Mouse (Mus musculus): ENCODE results near the gene Dagla. TPM values are rescaled to one million over a fixed set of nuclear protein-coding genes. Genes with fewer than 3 reads are reported as not detected.

The Dagla gene
- polyA plus RNA-seq, 1 experiment from 2014 or later: 1.3 TPM

DNA sequence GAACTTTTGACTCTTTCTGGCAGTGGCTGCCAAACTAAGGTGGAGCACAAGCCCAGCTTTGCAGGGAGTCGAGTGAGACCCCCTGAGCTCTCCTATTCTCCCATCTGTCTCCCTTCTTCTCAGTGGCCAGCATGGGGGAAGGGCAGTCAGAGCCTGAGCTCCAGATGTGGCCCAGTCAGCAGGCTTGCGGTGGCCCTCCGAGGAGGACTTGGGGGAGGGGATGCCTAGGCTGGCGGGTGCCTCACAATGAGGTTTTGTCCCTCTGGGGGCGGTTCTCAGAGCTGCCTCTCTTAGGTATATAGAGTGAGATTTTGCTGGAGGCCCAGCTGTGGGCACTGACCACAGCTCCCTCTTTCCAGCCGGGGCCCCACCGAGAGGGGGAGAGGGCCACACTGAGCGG is 61.8 kb downstream of the Dagla start:
- H3K4me2 ChIP-seq (replicated peaks; ENCODE audit: low read depth): no peak overlapping the region
- no peak overlapping the region for H3K4me3 ChIP-seq (ENCODE audit: low read depth, low read length)
- TF ChIP-seq CTCF (IDR thresholded peaks at IDR 0.05; ENCODE audit: low read depth): no peak
- no peak overlapping the region for H3K9ac ChIP-seq (ENCODE audit: low read depth, low read length)
- H3K36me3 ChIP-seq (ENCODE audit: control insufficient read depth, insufficient read depth): no peaks in the 10 kb centered on the region
- H3K4me1 ChIP-seq (replicated peaks; ENCODE audit: control insufficient read depth, insufficient read depth, low read length): peaks cover 8% of the 10 kb centered on the region; the same call in 1 of the 2 replicates
- no peaks in the 10 kb centered on the region for H3K27me3 ChIP-seq (replicated peaks; ENCODE audit: control insufficient read depth, insufficient read depth, low read length)
- WGBS: 37% methylated on average over 8 of the region's 8 CpGs
- H3K27ac ChIP-seq (ENCODE audit: low read depth, low read length): no peak overlapping the region
- ATAC-seq: no peak
- no peaks in the 10 kb centered on the region for H3K9me3 ChIP-seq (ENCODE audit: control insufficient read depth)

DNA sequence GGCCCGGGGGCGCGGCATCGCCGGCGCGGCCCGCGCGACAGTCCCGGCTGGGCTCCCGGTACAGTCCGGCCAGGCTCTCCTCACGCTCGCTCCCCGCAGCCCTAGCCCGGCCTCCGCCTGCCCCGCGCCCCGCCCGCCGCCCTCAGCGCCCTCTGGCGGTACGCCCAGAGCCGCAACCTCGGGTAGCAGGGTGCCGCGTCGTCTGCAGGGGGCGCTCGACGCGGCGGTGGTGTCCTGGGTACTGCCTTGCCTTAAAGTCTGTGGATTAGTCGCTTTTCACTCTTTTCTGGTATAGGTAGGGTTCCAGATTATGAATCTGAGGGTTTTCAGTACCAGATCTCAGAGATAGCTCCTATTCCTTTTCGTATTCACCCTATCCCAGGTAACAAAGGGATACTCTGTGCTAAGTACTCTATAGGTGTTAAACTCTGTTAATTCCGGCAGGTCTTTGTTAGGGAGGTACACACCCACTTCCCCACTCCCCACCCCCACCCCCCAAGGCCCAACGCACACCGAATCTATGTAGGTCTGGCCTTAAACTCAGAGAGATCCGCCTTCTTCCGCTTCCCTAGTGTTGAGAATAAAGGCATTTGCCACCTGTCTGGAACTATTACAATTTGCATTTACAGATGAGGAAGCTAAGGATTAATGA is 63.9 kb downstream of the Dagla start, which contains the start of gene Myrf:
Gene Myrf, minus strand, starts transcription at position 95 of the 652 bp plus-strand sequence.
- Histone ChIP-seq H3K27me3 (replicated peaks; ENCODE audit: control insufficient read depth, insufficient read depth, low read length) (no peaks in the 10 kb centered on the region), H3K9ac (ENCODE audit: low read depth, low read length) (peak within 1 kb of the TSS; percentile 52; the same call in 1 of the 2 replicates), H3K4me1 (replicated peaks; ENCODE audit: control insufficient read depth, insufficient read depth, low read length) (peaks cover 12% of the 10 kb centered on the region; the same call in 1 of the 2 replicates), H3K4me3 (ENCODE audit: low read depth, low read length) (peak within 1 kb of the TSS; percentile 47), H3K4me2 (replicated peaks; ENCODE audit: low read depth) (peak within 1 kb of the TSS; percentile 92), H3K27ac (ENCODE audit: low read depth, low read length) (no peak within 1 kb of the TSS), H3K9me3 (ENCODE audit: control insufficient read depth) (no peaks in the 10 kb centered on the region), H3K36me3 (ENCODE audit: control insufficient read depth, insufficient read depth) (no peaks in the 10 kb centered on the region)
- ATAC-seq: peak; percentile 81
- TF ChIP-seq CTCF (IDR thresholded peaks at IDR 0.05; ENCODE audit: low read depth): peak; percentile 99
- 7% methylated on average over 43 of the region's 43 CpGs for WGBS

DNA sequence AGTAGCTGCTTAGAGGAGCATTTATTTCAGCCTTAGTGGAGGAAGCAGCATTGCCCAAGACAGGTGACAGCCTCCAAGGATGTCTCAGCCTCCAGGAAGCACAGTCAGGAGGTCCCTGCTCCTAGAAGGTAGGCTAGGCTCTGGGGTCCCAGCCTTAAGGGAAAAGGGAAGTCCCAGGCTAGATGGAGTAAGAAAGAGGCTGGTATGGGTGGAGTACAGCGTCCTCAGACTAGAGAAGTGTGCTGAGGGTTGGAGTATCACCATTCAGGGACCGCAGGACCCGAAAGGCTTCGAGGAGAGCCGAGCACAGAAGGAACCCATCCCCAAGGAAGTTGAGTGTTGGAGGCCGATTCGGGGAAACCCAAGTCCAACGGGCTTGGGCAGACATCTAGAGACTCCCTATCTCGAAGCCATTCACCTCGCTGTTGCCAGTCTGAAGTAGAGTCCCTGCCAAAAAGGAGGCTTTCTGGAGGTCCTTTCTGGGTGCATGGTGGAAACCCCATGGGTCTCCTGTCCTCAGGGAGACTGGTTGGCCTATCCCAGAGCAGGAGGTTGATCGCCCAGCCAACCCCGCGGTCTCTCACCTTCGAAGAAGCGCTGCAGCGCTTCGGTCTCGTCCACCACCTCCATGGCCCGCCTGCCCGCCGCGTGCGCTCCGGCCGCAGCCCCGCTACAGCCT is 64.6 kb downstream of the Dagla start:
- Histone ChIP-seq H3K36me3 (ENCODE audit: control insufficient read depth, insufficient read depth) (no peaks in the 10 kb centered on the region), H3K4me3 (ENCODE audit: low read depth, low read length) (peak overlapping the region; percentile 47), H3K9ac (ENCODE audit: low read depth, low read length) (peak overlapping the region; percentile 52; the same call in 1 of the 2 replicates), H3K4me1 (replicated peaks; ENCODE audit: control insufficient read depth, insufficient read depth, low read length) (peaks cover 13% of the 10 kb centered on the region; the same call in 1 of the 2 replicates), H3K4me2 (replicated peaks; ENCODE audit: low read depth) (peak overlapping the region; percentile 92), H3K9me3 (ENCODE audit: control insufficient read depth) (no peaks in the 10 kb centered on the region), H3K27ac (ENCODE audit: low read depth, low read length) (no peak overlapping the region), H3K27me3 (replicated peaks; ENCODE audit: control insufficient read depth, insufficient read depth, low read length) (no peaks in the 10 kb centered on the region)
- 1% methylated on average over 26 of the region's 26 CpGs for WGBS
- TF ChIP-seq CTCF (IDR thresholded peaks at IDR 0.05; ENCODE audit: low read depth): no peak
- no peak for ATAC-seq

DNA sequence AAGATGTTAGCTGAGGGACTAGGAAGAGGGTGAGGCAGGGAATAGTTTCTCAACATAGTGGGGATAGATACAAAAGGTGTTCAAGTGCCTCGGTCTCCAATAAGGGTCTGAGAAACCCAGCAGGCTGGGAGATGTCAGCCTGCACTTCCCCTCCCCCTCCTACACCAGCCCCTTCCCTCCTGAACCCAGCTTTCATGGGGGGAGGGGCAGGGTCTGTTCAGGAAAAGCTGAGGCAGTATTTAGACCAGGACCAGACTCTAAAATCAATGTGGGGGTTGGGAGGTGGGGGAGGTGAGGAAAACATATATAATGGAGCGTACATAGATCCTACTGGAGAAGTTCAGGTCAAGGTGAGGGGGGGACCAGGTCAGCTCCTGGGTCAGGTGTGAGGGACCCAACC is 65.3 kb downstream of the Dagla start:
- peak overlapping the region; percentile 47 for H3K4me3 ChIP-seq (ENCODE audit: low read depth, low read length)
- H3K9me3 ChIP-seq (ENCODE audit: control insufficient read depth): no peaks in the 10 kb centered on the region
- H3K4me1 ChIP-seq (replicated peaks; ENCODE audit: control insufficient read depth, insufficient read depth, low read length): peaks cover 14% of the 10 kb centered on the region; the same call in 1 of the 2 replicates
- H3K36me3 ChIP-seq (ENCODE audit: control insufficient read depth, insufficient read depth): no peaks in the 10 kb centered on the region; the same call in 1 of the 2 replicates
- 26% methylated on average over 2 of the region's 2 CpGs for WGBS
- peak overlapping the region; percentile 92 for H3K4me2 ChIP-seq (replicated peaks; ENCODE audit: low read depth)
- no peak overlapping the region for H3K9ac ChIP-seq (ENCODE audit: low read depth, low read length)
- TF ChIP-seq CTCF (IDR thresholded peaks at IDR 0.05; ENCODE audit: low read depth): no peak
- H3K27me3 ChIP-seq (replicated peaks; ENCODE audit: control insufficient read depth, insufficient read depth, low read length): no peaks in the 10 kb centered on the region
- no peak for ATAC-seq
- no peak overlapping the region for H3K27ac ChIP-seq (ENCODE audit: low read depth, low read length)

DNA sequence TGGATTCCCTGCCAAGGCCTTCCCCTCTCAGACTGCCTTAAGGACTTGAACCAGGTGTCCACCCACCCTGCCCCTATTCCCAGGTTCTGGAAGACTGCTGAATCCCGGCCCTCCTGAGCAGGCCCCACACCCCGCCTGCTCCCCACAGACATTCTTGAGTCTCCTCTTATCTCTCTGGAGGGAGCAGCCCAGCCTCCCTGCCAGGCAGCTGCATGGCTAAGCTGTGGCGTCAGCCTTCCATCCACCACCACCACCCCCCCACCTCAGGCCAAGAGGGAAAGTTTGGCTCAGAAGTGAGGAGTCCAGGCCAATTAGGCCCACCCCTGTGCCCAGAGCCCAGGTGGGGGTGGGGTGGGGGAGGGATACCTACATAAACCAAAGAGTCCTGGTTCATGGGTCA is 66.2 kb downstream of the Dagla start:
- Histone ChIP-seq H3K4me2 (replicated peaks; ENCODE audit: low read depth) (peak overlapping the region; percentile 92), H3K9ac (ENCODE audit: low read depth, low read length) (no peak overlapping the region), H3K9me3 (ENCODE audit: control insufficient read depth) (no peaks in the 10 kb centered on the region), H3K36me3 (ENCODE audit: control insufficient read depth, insufficient read depth) (peaks cover 2% of the 10 kb centered on the region; the same call in 1 of the 2 replicates), H3K27me3 (replicated peaks; ENCODE audit: control insufficient read depth, insufficient read depth, low read length) (no peaks in the 10 kb centered on the region), H3K27ac (ENCODE audit: low read depth, low read length) (no peak overlapping the region; the same call in 1 of the 2 replicates), H3K4me3 (ENCODE audit: low read depth, low read length) (no peak overlapping the region), H3K4me1 (replicated peaks; ENCODE audit: control insufficient read depth, insufficient read depth, low read length) (peaks cover 14% of the 10 kb centered on the region; the same call in 1 of the 2 replicates)
- TF ChIP-seq CTCF (IDR thresholded peaks at IDR 0.05; ENCODE audit: low read depth): no peak
- WGBS: 40% methylated on average over 3 of the region's 3 CpGs
- ATAC-seq: no peak

Measured in intestine, postnatal 0 days (tissue).